Mouse (Mus musculus): ENCODE results near the gene Vmn1r175. TPM values are rescaled to one million over a fixed set of nuclear protein-coding genes. Genes with fewer than 3 reads are reported as not detected.
"Not testable (repeated sequence)": the region's sequence is repeated elsewhere in the genome, so short reads cannot be mapped to it uniquely, and the experiment has no call there.

The Vmn1r175 gene
- polyA plus RNA-seq (2015; fragmentation: Nextera tagmentation; extraction: Ambion mirVana): not detected in 2 replicates

DNA sequence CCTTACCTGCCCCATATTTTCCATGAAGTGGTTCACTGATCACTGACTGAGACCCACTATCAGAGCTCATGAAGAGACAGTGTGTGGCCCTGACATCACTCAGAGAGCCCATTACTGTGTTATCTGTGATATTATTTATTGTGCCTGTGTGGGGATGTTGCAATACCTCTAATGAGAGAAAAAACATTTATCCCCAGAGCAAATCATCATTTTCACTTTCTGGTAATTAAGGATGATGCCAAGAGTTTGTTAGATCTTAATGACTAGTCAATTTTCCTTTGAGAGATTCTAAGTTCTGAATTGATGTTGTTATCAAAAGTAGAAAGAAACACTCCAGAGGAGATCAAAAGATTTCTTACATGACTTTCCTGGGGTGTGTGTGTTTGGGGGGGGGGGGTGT, at the start of gene Vmn1r175:
Vmn1r175 (minus strand) TSS at position 101 of the 400 bp plus-strand sequence.
- H3K9ac ChIP-seq (ENCODE audit: low read length); H3K36me3 ChIP-seq (ENCODE audit: control insufficient read depth, insufficient read depth); H3K27ac ChIP-seq (ENCODE audit: low read length); H3K4me3 ChIP-seq (ENCODE audit: low read length); H3K4me1 ChIP-seq (ENCODE audit: control insufficient read depth, insufficient read depth, low read length); H3K27me3 ChIP-seq (ENCODE audit: control insufficient read depth, insufficient read depth, low read length); H3K9me3 ChIP-seq (replicated peaks; ENCODE audit: control insufficient read depth, low read length); ATAC-seq (replicated peaks; ENCODE audit: extremely low read depth, insufficient read depth, low FRiP score); H3K4me2 ChIP-seq (ENCODE audit: low read depth, low read length): not testable (repeated sequence)

DNA sequence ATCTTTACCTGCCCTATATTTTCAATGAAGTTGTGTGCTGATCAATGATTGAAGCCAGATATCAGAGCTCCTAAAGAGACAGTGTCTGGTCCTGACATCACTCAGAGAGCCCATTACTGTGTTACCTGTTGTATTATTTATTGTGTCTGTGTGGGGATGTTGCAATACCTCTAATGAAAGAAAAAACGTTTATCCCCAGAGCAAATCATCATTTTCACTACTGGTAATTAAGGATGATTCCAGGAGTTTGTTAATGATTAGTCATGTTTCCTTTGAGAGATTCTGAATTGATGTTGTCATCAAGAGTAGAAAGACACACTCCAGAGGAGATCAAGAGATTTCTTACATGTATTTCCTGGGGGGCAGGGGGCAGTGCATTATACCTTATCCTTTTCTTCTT, 26.8 kb upstream of the Vmn1r175 start, which contains the start of gene Vmn1r176:
Vmn1r176 (minus strand) TSS at position 101 of the 400 bp plus-strand sequence.
- not testable (repeated sequence) for H3K27me3 ChIP-seq (ENCODE audit: control insufficient read depth, insufficient read depth, low read length); ATAC-seq (replicated peaks; ENCODE audit: extremely low read depth, insufficient read depth, low FRiP score)

DNA sequence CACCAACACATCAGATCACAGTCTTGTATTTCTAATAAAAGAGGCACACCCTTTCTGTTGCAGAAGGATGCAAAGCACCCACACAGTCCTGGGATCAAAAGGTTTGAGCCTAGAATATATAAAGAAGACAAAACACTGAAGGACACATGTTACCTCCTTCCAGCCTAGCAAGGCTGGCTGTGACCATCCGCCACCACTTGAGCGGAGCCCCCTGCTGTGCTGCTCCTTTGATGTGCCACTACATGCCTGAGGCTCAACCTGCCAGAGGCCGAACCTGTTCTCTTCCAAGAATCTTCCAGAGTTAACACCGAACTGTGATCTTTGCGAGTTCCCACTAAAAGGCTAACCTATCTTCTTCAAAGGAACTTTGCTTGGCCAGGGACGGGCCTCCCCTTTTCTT, 25.9 kb downstream of the Vmn1r175 start:
- Histone ChIP-seq H3K36me3 (ENCODE audit: control insufficient read depth, insufficient read depth) (no peaks in the 10 kb centered on the region), H3K27ac (ENCODE audit: low read length) (no peak overlapping the region), H3K4me3 (ENCODE audit: low read length) (no peak overlapping the region), H3K4me2 (ENCODE audit: low read depth, low read length) (no peak overlapping the region), H3K27me3 (ENCODE audit: control insufficient read depth, insufficient read depth, low read length) (no peaks in the 10 kb centered on the region), H3K4me1 (ENCODE audit: control insufficient read depth, insufficient read depth, low read length) (no peaks in the 10 kb centered on the region), H3K9ac (ENCODE audit: low read length) (no peak overlapping the region), H3K9me3 (replicated peaks; ENCODE audit: control insufficient read depth, low read length) (peaks cover 20% of the 10 kb centered on the region)
- 69% methylated on average over 6 of the region's 6 CpGs for WGBS
- no peak for ATAC-seq (replicated peaks; ENCODE audit: extremely low read depth, insufficient read depth, low FRiP score)

More for the DNA sequence above, 26.8 kb upstream of the Vmn1r175 start, which contains the start of gene Vmn1r176:
- H3K4me1 ChIP-seq (ENCODE audit: control insufficient read depth, insufficient read depth, low read length); H3K36me3 ChIP-seq (ENCODE audit: control insufficient read depth, insufficient read depth); H3K4me3 ChIP-seq (ENCODE audit: low read length); H3K27ac ChIP-seq (ENCODE audit: low read length); H3K4me2 ChIP-seq (ENCODE audit: low read depth, low read length); H3K9ac ChIP-seq (ENCODE audit: low read length); H3K9me3 ChIP-seq (replicated peaks; ENCODE audit: control insufficient read depth, low read length): not testable (repeated sequence)
- WGBS: no CpG with 5 or more reads among the region's 1 CpGs

Other genes starting within 250 kb of the Vmn1r175 start
- gene Vmn1r169, start 235.1 kb downstream of the Vmn1r175 start, polyA plus RNA-seq (2015; fragmentation: Nextera tagmentation; extraction: Ambion mirVana): not detected in 2 replicates
- not detected in 2 replicates for gene Vmn1r170, start 204.5 kb downstream of the Vmn1r175 start, polyA plus RNA-seq (2015; fragmentation: Nextera tagmentation; extraction: Ambion mirVana)
- not detected in 2 replicates for gene Vmn1r171, start 179.9 kb downstream of the Vmn1r175 start, polyA plus RNA-seq (2015; fragmentation: Nextera tagmentation; extraction: Ambion mirVana)
- gene Vmn1r172, start 152.3 kb downstream of the Vmn1r175 start, polyA plus RNA-seq (2015; fragmentation: Nextera tagmentation; extraction: Ambion mirVana): not detected in 2 replicates
- not detected in 2 replicates for gene Vmn1r173, start 109.9 kb downstream of the Vmn1r175 start, polyA plus RNA-seq (2015; fragmentation: Nextera tagmentation; extraction: Ambion mirVana)
- gene Vmn1r174, start 58.4 kb downstream of the Vmn1r175 start, polyA plus RNA-seq (2015; fragmentation: Nextera tagmentation; extraction: Ambion mirVana): not detected in 2 replicates
- gene Vmn1r176, start 26.7 kb upstream of the Vmn1r175 start, polyA plus RNA-seq (2015; fragmentation: Nextera tagmentation; extraction: Ambion mirVana): not detected in 2 replicates
- not detected in 2 replicates for gene Vmn1r177, start 55.8 kb upstream of the Vmn1r175 start, polyA plus RNA-seq (2015; fragmentation: Nextera tagmentation; extraction: Ambion mirVana)
- not detected in 2 replicates for gene Vmn1r178, start 81.4 kb upstream of the Vmn1r175 start, polyA plus RNA-seq (2015; fragmentation: Nextera tagmentation; extraction: Ambion mirVana)
- gene Vmn1r179, start 116.3 kb upstream of the Vmn1r175 start, polyA plus RNA-seq (2015; fragmentation: Nextera tagmentation; extraction: Ambion mirVana): not detected in 2 replicates
- gene Vmn1r180, start 140.0 kb upstream of the Vmn1r175 start, polyA plus RNA-seq (2015; fragmentation: Nextera tagmentation; extraction: Ambion mirVana): not detected in 2 replicates
- not detected in 2 replicates for gene Vmn1r181, start 164.0 kb upstream of the Vmn1r175 start, polyA plus RNA-seq (2015; fragmentation: Nextera tagmentation; extraction: Ambion mirVana)
- not detected in 2 replicates for gene V1rd19, start 191.0 kb upstream of the Vmn1r175 start, polyA plus RNA-seq (2015; fragmentation: Nextera tagmentation; extraction: Ambion mirVana)
- 0.01 TPM in 1 of 2 replicates, not detected in the other for gene Vmn1r183, start 242.6 kb upstream of the Vmn1r175 start, polyA plus RNA-seq (2015; fragmentation: Nextera tagmentation; extraction: Ambion mirVana)